Mouse (Mus musculus): Measurements from ENCODE around the gene Heph. TPM values are rescaled to one million over a fixed set of nuclear protein-coding genes. Genes with fewer than 3 reads are reported as not detected.
"Not testable (repeated sequence)": the region's sequence is repeated elsewhere in the genome, so short reads cannot be mapped to it uniquely, and the experiment has no call there.

The Heph gene
- total RNA-seq (2021): 10.2 and 12.4 TPM in 2 replicates
- long read RNA-seq, experiment 1, full-length matches to known transcripts: 3 of 8 reads
- long read RNA-seq, experiment 1, partial matches to known transcripts: 2 of 8 reads
- long read RNA-seq, experiment 1, other reads (novel, unspliced or antisense): 3 of 8 reads
- long read RNA-seq, experiment 2, full-length matches to known transcripts: 2 of 4 reads
- long read RNA-seq, experiment 2, partial matches to known transcripts: 0 of 4 reads
- long read RNA-seq, experiment 2, other reads (novel, unspliced or antisense): 2 of 4 reads

DNA sequence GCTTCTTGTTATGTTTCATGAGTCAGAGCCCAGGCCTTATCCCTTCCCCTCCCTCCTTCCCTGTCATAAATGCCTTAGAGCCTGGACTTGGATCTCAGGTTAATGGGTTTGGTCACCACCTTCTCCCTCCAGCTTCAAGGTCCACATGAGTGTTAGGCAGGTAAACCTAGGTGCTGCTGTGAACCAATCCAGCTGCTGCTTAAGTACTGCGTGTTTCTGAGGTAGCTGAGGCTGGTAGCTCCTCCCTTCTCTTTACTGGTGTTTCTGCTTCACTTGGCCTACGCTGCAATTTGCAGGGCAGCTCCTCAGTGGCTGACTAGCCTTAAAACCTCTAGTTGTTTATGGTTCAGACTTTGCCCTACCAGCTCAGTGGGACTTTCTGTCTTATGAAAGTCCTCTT, at the start of gene Heph:
Gene Heph (plus strand): TSS at position 211 of the 400 bp plus-strand sequence.
- no peak for DNase-seq

DNA sequence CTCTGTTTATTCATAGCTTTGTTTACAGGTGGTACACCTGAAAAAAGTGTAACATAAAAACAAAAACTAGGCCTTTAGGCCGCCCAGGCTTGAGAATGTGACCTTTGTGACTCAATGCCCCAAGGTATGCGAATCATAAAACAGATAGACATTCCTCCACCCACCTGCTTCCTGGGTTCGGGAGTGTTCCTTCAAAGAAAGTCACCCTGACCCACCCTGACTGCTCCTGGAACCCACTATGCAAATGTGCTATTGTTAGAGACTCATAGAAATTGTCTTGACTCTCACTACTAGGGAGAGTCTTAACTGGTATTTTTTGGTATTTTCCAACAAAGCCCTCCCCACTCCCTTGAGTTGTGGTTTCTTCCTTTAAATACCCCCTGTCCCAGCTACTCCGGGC, 39.8 kb upstream of the Heph start:
- not testable (repeated sequence) for DNase-seq

DNA sequence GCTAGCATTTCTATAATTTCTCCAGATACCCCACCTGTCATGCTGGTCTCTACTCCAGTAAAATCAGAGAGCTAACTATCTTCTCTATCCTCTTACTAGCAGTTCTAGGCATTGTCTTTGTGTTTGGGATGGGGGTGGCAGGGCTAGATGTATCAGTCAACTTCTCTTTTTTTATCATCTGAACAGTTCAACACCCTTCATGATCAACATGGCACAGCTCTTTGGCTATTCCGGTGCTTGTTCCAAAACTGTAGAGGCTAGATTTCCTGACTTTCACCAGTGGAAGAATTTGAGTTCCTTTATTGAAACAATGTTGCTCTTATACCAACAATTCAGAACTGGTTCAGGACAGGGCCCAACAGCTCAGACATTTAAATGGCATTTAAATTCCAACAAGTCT, 38.2 kb upstream of the Heph start:
- DNase-seq: no peak

- no peak for DNase-seq
Measured at GRCm38 (mm10) chrX:96417733-96418132, 37.4 kb upstream of the Heph start.

DNA sequence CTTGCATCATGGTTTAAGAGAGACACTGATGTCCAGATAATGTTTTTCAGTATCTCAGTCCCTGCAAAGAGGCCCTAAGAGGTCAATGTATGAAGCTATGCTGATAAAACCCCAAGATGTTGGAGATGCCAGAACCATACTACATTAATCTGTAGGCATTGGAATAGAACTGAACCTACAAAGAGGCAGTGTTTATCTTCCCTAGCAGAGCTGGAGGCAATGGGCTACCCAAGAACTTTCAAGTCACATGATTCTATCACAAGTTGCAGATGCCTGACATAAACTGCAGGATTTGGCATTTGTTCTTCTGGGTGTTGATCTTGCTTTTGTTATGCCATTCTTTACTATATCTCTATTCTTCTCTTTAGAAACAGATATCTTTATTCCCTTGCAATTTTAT, 35.8 kb upstream of the Heph start:
- DNase-seq: no peak

DNA sequence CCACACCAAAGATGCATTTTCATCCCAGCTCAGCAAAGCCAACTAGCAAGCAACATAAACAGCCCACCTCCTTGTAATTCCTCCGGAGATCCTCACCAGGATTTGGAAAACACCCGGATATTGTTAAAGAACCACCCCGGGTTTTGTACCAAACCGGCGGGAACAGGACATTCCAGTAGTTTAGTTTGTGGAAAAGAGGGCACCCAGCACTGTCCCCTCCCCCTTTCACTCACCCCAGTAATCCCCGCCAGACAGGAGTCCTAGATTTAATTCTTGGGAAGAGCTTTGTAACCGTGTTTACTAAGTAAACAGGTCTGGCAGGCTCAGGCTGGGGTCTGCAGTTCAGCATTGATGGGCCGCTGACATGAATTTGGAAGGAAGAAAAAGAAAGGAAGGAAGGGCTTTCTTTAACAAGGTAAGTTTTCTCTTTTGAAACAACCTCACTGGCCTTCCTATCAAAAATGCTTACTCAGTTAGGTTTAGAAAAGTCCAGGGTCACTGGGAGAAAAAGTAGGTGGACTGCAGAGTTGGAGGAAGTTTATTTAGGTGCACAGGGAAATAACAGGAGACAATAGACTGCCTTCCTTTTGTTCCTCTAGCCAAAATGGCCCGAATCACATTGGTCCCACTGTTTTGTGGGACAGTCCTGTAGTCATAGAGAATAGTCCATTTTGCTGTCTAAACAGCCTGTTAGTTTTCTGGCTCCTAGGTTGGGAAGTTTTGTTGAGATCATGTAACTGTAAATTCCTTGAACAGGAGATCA, 1.2 kb downstream of the Heph start, which contains the start of gene Hsf3:
Gene Hsf3 (minus strand): TSS at position 94 of the 763 bp plus-strand sequence.
- peak; percentile 61 for DNase-seq

GRCm38 (mm10) chrX:96501580-96501979, 46.4 kb downstream of the Heph start:
- no peak for DNase-seq

Other genes with a start within 250 kb of the Heph start
- gene Vsig4, start 161.9 kb upstream of the Heph start, total RNA-seq (2021): 0.34 and 3.2 TPM in 2 replicates
- 0.22 TPM in 1 of 2 replicates, not detected in the other for gene Hsf3, start 935 bp downstream of the Heph start, total RNA-seq (2021)